Mouse (Mus musculus) megakaryocyte progenitor cell, adult 5-6 weeks (primary cell): ENCODE measurements around the gene Odf3. TPM values are rescaled to one million over a fixed set of nuclear protein-coding genes. Genes with fewer than 3 reads are reported as not detected.
A peak's percentile ranks its signal among the peaks of the same experiment; 100 is the strongest.

Source experiments
- ATAC-seq: replicated peaks from 2 replicates; pipeline ENCODE4 v1.8.0; 2016; ENCODE audit warnings: mild to moderate bottlenecking, moderate TSS enrichment, inconsistent platforms; ENCODE audit not compliant: poor library complexity
- total RNA-seq, 2 experiments: library from RNA; stranded (forward) in 1 of 2; stranded (reverse) in 1 of 2; fragments of 157-497, 149-512 nt in 1 of 2; fragments of 200-1000 nt in 1 of 2; gene quantifications; 2 replicates each; pipeline versions ENCODE4 v1.2.3 to v1.2.4; 2015 to 2017

Gene Odf3
- total RNA-seq, 2 experiments from 2014 or later: not detected

GRCm38 (mm10) chr7:140880865-140881515, 33.4 kb downstream of the Odf3 start:
- ATAC-seq: no peak

- ATAC-seq: peak; percentile 82
Measured at GRCm38 (mm10) chr7:140881696-140882468, 34.3 kb downstream of the Odf3 start, which contains the start of the genes Psmd13 and Sirt3. TSS of gene Psmd13 (plus strand) at chr7:140881968. TSS of gene Sirt3 (minus strand) at chr7:140882309.

GRCm38 (mm10) chr7:140882469-140882803, 34.8 kb downstream of the Odf3 start:
- ATAC-seq: peak; percentile 1; the same call in 1 of the 2 replicates

GRCm38 (mm10) chr7:140890636-140891035, 43.0 kb downstream of the Odf3 start:
- ATAC-seq: peak; percentile 46; the same call in 1 of the 2 replicates

GRCm38 (mm10) chr7:140894031-140894430, 46.4 kb downstream of the Odf3 start:
- no peak for ATAC-seq

- no peak for ATAC-seq
Measured at GRCm38 (mm10) chr7:140894611-140895010, 47.0 kb downstream of the Odf3 start.

- ATAC-seq: no peak
Measured at GRCm38 (mm10) chr7:140897863-140898262, 50.3 kb downstream of the Odf3 start.

- no peak for ATAC-seq
Measured at GRCm38 (mm10) chr7:140899121-140899520, 51.5 kb downstream of the Odf3 start.

- no peak for ATAC-seq
Measured at GRCm38 (mm10) chr7:140900220-140900619, 52.6 kb downstream of the Odf3 start, which contains the start of gene Cox8b. TSS of gene Cox8b (minus strand) at chr7:140900446.

Other genes with a start within 250 kb of the Odf3 start
- gene Olfr46, start 246.5 kb upstream of the Odf3 start, total RNA-seq (2015): not detected in 2 replicates
- gene Olfr46, start 246.5 kb upstream of the Odf3 start, total RNA-seq (2017): not detected in 2 replicates
- not detected in 2 replicates for gene Olfr61, start 218.8 kb upstream of the Odf3 start, total RNA-seq (2015)
- gene Olfr61, start 218.8 kb upstream of the Odf3 start, total RNA-seq (2017): not detected in 2 replicates
- gene Olfr53, start 201.4 kb upstream of the Odf3 start, total RNA-seq (2015): not detected in 2 replicates
- not detected in 2 replicates for gene Olfr53, start 201.4 kb upstream of the Odf3 start, total RNA-seq (2017)
- gene Olfr539, start 187.9 kb upstream of the Odf3 start, total RNA-seq (2015): not detected in 2 replicates
- gene Olfr539, start 187.9 kb upstream of the Odf3 start, total RNA-seq (2017): not detected in 2 replicates
- not detected in 2 replicates for gene Olfr45, start 165.9 kb upstream of the Odf3 start, total RNA-seq (2015)
- 0.10 TPM in 1 of 2 replicates, not detected in the other for gene Olfr45, start 165.9 kb upstream of the Odf3 start, total RNA-seq (2017)
- not detected in 2 replicates for gene Olfr541, start 150.5 kb upstream of the Odf3 start, total RNA-seq (2015)
- not detected in 2 replicates for gene Olfr541, start 150.5 kb upstream of the Odf3 start, total RNA-seq (2017)
- not detected in 2 replicates for gene Cyp2e1, start 84.1 kb upstream of the Odf3 start, total RNA-seq (2015)
- gene Cyp2e1, start 84.1 kb upstream of the Odf3 start, total RNA-seq (2017): not detected in 2 replicates
- 0.20 and 1.4 TPM in 2 replicates for gene Syce1, start 60.0 kb upstream of the Odf3 start, total RNA-seq (2015)
- gene Syce1, start 60.0 kb upstream of the Odf3 start, total RNA-seq (2017): 2.7 and 4.4 TPM in 2 replicates
- gene Zfp941, start 25.6 kb upstream of the Odf3 start, total RNA-seq (2015): 0.66 and 1.2 TPM in 2 replicates
- gene Zfp941, start 25.6 kb upstream of the Odf3 start, total RNA-seq (2017): 1.4 and 1.5 TPM in 2 replicates
- gene Urah, start 12.8 kb upstream of the Odf3 start, total RNA-seq (2015): not detected in 2 replicates
- not detected in 2 replicates for gene Urah, start 12.8 kb upstream of the Odf3 start, total RNA-seq (2017)
- not detected in 2 replicates for gene Scgb1c1, start 2.3 kb upstream of the Odf3 start, total RNA-seq (2015)
- gene Scgb1c1, start 2.3 kb upstream of the Odf3 start, total RNA-seq (2017): not detected in 2 replicates
- 0.35 TPM in 1 of 2 replicates, not detected in the other for gene Gm45785, start 8.5 kb downstream of the Odf3 start, total RNA-seq (2015)
- not detected in 2 replicates for gene Gm45785, start 8.5 kb downstream of the Odf3 start, total RNA-seq (2017)
- gene Ric8a, start 9.2 kb downstream of the Odf3 start, total RNA-seq (2015): 26.0 and 38.2 TPM in 2 replicates
- gene Ric8a, start 9.2 kb downstream of the Odf3 start, total RNA-seq (2017): 24.4 and 27.3 TPM in 2 replicates
- gene Bet1l, start 9.8 kb downstream of the Odf3 start, total RNA-seq (2015): 9.9 and 12.3 TPM in 2 replicates
- 21.8 and 24.6 TPM in 2 replicates for gene Bet1l, start 9.8 kb downstream of the Odf3 start, total RNA-seq (2017)
- 85.9 and 103 TPM in 2 replicates for gene Psmd13, start 34.2 kb downstream of the Odf3 start, total RNA-seq (2015)
- gene Psmd13, start 34.2 kb downstream of the Odf3 start, total RNA-seq (2017): 197 and 208 TPM in 2 replicates
- gene Sirt3, start 34.5 kb downstream of the Odf3 start, total RNA-seq (2015): 22.9 and 23.0 TPM in 2 replicates
- gene Sirt3, start 34.5 kb downstream of the Odf3 start, total RNA-seq (2017): 30.0 and 31.9 TPM in 2 replicates
- gene Cox8b, start 52.6 kb downstream of the Odf3 start, total RNA-seq (2015): not detected in 2 replicates
- gene Cox8b, start 52.6 kb downstream of the Odf3 start, total RNA-seq (2017): not detected in 2 replicates
- gene Nlrp6, start 73.1 kb downstream of the Odf3 start, total RNA-seq (2015): not detected in 2 replicates
- gene Nlrp6, start 73.1 kb downstream of the Odf3 start, total RNA-seq (2017): not detected in 2 replicates
- 5.1 and 7.3 TPM in 2 replicates for gene Pgghg, start 93.6 kb downstream of the Odf3 start, total RNA-seq (2015)
- gene Pgghg, start 93.6 kb downstream of the Odf3 start, total RNA-seq (2017): 8.2 and 9.0 TPM in 2 replicates
- 0.83 and 1.1 TPM in 2 replicates for gene Ifitm5, start 102.5 kb downstream of the Odf3 start, total RNA-seq (2015)
- gene Ifitm5, start 102.5 kb downstream of the Odf3 start, total RNA-seq (2017): not detected in 2 replicates
- gene Gm45717, start 108.1 kb downstream of the Odf3 start, total RNA-seq (2015): not detected in 2 replicates
- 1.1 TPM in 1 of 2 replicates, not detected in the other for gene Gm45717, start 108.1 kb downstream of the Odf3 start, total RNA-seq (2017)
- gene Ifitm2, start 108.2 kb downstream of the Odf3 start, total RNA-seq (2015): 577 and 637 TPM in 2 replicates
- 287 and 322 TPM in 2 replicates for gene Ifitm2, start 108.2 kb downstream of the Odf3 start, total RNA-seq (2017)
- gene Ifitm1, start 119.4 kb downstream of the Odf3 start, total RNA-seq (2015): 57.8 and 89.8 TPM in 2 replicates
- 33.7 and 37.5 TPM in 2 replicates for gene Ifitm1, start 119.4 kb downstream of the Odf3 start, total RNA-seq (2017)
- 147 and 203 TPM in 2 replicates for gene Ifitm3, start 163.0 kb downstream of the Odf3 start, total RNA-seq (2015)
- 49.4 and 56.2 TPM in 2 replicates for gene Ifitm3, start 163.0 kb downstream of the Odf3 start, total RNA-seq (2017)
- gene Ifitm6, start 170.1 kb downstream of the Odf3 start, total RNA-seq (2015): 81.7 and 90.1 TPM in 2 replicates
- gene Ifitm6, start 170.1 kb downstream of the Odf3 start, total RNA-seq (2017): 37.7 and 55.9 TPM in 2 replicates
- not detected in 2 replicates for gene Gm17387, start 181.3 kb downstream of the Odf3 start, total RNA-seq (2015)
- gene Gm17387, start 181.3 kb downstream of the Odf3 start, total RNA-seq (2017): not detected in 2 replicates
- gene B4galnt4, start 213.3 kb downstream of the Odf3 start, total RNA-seq (2015): 0.84 and 1.3 TPM in 2 replicates
- gene B4galnt4, start 213.3 kb downstream of the Odf3 start, total RNA-seq (2017): 1.5 and 2.8 TPM in 2 replicates
- gene Pkp3, start 230.4 kb downstream of the Odf3 start, total RNA-seq (2015): 1.0 and 2.2 TPM in 2 replicates
- 0.10 and 1.1 TPM in 2 replicates for gene Pkp3, start 230.4 kb downstream of the Odf3 start, total RNA-seq (2017)